Mouse (Mus musculus) spleen, postnatal 10 days (tissue): ENCODE measurements around the gene Slc25a29.

Source experiments
- DNase-seq, 2 experiments: peaks; one replicate each; pipeline ENCODE4 v3.0.0; 2021 to 2022; ENCODE audit warnings: low spot score in 2 of 2

The Slc25a29 gene

DNA sequence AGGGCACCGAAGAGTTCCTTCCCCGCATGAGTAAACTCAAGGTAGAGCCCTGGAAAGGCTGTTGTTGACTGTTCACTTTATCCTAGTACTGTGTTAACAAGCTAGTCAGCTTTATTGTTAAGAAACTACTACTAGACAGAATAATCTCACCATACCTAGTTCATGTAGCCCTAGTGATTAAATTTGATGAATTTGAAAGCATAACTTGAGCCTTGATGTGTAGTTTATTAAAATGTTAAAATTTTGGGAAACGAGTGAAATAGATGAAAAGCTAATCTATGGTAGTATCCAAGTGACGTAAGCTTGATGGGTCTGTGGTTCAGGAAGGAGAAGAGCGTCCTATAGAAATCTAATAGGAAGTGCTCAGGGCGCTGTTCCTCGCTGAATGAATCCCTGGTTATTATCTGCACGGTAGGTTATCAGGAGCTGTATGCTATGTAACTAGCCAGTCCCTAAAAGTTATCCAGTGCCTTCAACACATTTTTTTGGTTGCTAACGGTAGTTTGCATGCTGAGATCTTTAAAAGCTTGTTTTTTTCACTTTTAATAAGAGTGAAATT lies 40.6 kb downstream of the Slc25a29 start:
- no peak for DNase-seq

DNA sequence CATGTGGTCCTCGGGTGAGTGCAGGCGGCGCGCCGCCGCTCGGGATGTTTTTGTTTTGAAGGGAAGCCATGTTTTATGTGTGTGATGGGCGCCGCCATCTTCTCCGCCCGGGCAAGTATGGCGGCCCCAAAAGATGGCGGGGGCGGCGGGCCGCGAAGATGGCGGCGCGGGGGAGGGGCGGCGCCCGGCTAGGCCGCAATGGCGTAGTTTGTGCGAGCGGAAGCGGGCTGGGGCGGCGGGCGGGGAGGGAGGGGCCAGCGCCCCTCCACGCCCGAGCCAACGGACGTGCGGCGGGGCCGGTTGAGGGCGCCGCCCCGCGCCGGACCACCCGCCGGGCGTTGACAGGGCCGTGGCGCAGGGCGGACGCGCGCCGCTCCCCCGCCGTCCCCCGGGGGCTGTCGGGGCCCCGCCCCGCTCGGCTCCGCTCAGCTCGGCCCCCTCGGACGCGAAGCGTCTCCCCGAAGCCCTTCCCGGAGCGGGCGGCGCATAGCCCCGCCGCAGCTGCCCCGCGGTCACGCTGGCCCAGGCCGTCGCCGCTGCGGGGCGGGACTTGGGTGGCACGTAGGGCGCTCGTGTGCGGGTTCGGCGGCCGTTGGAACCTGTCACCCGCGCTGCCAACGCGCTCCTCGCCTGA lies 41.5 kb downstream of the Slc25a29 start:
- DNase-seq: peak; percentile 78 to 87

DNA sequence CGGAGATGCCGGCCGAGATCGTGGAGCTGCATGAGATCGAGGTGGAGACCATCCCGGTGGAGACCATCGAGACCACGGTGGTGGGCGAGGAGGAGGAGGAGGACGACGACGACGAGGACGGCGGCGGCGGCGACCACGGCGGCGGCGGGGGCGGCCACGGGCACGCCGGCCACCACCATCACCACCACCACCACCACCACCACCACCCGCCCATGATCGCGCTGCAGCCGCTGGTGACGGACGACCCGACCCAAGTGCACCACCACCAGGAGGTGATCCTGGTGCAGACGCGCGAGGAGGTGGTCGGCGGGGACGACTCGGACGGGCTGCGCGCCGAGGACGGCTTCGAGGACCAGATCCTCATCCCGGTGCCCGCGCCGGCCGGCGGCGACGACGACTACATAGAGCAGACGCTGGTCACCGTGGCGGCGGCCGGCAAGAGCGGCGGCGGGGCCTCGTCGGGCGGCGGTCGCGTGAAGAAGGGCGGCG lies 42.2 kb downstream of the Slc25a29 start:
- peak; percentile 52 to 61 for DNase-seq

DNA sequence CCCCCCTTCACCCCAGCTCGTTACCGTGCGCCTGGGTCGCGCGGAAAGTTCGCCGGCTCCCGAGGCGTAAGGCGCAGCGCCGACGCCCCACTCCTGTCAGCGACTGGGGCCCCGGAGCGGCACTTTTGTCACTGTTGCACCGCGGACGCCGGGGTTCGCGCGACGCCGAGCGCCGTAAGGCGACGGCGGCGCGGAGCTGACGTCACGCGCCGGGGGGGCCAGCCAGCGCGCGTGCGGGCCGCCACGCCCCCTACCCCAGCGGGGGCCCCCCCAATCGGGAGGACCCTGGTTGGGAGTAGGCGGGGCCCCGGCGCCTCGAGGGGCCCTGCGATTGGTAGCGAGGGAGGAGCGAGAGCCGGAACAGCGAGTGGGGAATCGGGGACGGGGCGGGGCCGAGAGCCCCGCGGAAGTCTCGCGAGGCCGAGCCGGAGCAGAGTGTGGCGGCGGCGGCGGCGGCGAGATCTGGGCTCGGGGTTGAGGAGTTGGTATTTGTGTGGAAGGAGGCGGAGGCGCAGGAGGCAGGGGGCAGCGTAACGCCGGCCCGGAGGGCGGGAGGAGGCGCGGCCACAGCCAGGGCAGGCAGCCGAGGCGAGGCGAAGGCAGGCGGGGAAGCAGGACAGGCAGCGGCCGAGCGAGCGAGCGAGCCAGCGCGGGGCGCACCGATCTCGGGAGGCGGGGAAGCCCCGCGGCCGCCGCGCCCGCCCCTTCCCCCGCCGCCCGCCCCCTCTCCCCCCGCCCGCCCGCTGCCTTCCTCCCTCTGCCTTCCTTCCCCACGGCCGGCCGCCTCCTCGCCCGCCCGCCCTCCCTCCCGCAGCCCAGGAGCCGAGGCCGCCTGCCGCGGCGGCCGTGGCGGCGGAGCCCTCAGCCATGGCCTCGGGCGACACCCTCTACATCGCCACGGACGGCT lies 42.9 kb downstream of the Slc25a29 start, which contains the start of gene Yy1:
Gene Yy1, plus strand, starts transcription at position 428 of the 907 bp plus-strand sequence.
- DNase-seq: peak; percentile 97 to 99

DNA sequence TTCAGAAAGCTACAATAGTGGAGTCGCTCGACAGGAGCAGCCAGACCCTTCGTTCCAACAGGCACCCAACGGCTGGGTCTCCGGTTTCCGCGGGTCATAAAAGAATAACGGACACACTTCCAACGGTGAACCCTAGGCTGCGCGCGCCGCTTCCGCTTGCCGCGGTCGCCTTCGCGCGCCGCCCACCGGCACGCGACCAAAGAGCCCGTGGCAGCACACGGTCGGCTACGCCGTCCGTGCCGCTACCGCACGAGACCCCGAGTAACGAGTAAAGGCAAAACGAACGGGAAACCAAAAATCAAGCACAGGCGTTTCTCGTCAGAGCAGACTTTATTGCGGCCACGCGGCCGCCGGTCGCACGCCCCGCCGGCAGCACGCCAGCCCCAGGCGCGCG lies 43.5 kb downstream of the Slc25a29 start:
- peak; percentile 80 to 91 for DNase-seq

DNA sequence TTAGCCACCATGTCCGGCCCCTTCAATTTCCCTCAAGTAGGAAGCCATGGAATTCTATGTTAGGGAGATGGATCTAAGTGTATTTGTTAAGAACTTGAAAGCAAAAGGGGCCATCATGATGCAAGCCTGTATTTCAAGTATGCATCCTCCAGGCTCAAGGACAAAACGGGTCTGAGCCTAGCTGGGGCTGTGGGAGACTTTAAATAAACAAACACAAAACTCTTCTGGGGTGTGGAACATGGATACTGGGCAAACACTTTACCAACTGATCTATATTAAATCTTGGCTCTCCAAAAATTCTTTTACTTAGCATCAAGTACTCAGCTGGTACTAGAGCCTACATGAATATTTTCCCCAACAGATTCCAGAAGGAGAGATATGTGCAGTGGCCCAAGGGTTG lies 48.4 kb downstream of the Slc25a29 start:
- DNase-seq: no peak

DNA sequence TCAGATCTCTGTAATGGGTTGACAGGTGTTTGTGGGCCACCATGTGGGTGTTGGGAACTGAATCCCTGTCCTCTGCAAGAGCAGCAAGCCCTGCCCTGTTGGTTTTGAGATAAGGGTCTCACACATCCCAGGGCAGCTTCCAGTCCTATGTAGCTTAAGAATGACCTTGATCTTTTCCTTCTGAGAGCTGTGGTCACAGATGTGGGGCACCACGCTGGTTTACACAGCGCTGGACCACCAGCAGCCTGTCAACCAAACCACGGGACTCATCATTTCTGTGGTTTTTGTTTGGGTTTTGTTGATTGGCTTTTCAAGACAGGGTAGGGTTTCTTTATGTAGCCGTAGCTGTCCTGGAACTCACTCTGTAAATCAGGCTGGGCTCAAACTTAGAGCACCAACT lies 50.5 kb downstream of the Slc25a29 start:
- DNase-seq: no peak

DNA sequence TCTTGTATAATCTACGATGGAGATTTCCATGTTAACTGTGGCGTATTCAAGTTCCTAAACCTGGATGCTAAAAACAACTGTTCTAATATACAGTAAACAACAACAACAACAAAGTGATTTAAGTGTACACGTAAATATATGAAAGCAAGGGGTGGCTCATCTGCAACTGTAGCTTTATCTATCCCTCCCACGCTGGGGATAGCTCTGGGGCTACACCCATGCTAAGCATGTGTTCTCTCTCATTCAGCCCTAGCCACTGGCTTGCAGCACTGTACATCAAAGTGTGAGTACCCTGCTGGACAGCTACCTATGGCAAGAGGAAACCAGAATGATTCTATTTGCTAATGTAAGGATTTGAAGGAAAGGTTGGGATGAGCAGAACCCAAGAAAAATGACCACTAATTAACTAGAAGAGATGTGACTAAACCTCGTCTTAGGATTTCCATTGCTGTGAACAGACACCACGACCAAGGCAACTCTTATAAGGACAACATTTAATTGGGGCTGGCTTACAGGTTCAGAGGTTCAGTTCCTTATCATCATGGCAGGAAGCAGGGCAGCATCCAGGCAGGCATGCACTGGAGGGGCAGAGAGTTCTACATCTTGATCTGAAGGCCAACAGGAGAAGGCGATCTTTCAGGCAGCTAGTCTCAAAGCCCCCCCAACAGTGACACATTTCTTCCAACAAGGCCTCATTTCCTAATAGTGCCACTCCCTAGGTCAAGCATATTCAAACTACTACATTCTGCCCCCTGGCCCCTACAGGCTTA lies 55.4 kb downstream of the Slc25a29 start:
- DNase-seq: peak in 1 of 2 experiments; percentile 59
